In the genomic region with DNA sequence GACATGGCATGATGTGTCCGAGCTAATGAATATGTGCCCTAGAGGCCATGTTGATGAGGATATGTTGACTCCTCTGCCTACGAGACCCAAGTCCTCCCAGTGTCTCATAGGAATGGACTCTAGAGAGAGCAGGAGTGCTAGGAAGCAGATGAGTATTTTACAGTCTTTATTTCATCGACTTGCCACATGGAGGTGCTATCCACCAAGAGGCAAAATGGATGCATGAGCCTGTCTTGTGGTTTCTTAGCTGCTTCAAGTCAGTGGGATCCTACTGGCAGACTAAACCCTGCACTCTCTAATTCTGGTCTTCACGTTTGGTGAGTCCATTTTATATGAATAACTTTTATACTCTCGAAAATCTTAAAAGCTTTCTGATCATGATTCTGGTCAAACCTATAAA, we compare ENCODE assay signal across 17 mouse cellular contexts.
DNase-seq lines count a peak whose midpoint lies in the region; ATAC-seq and TF ChIP-seq lines count a peak whose summit lies in the region.
"Had no signal": no experiment of that assay in that cellular context is flagged by ENCODE, and none has a peak within 500 bp of the region (broad histone marks: within the 10 kb centered on the region; RNA-seq: fewer than 3 reads in every experiment).

No protein-coding gene starts in this region.

- no peak for TF ChIP-seq EP300 in liver, postnatal 0 days (IDR thresholded peaks at IDR 0.05; ENCODE audit: low read depth)
- no peak for TF ChIP-seq EP300 in MEL (IDR thresholded peaks at IDR 0.05; ENCODE audit: low read depth in 1 of 2, low read length in 2 of 2)

- H3K36me3 ChIP-seq in liver, postnatal 0 days (replicated peaks; ENCODE audit: insufficient read depth, low read length) = no peaks in the 10 kb centered on the region
- H3K36me3 ChIP-seq in liver, embryonic 12.5 days = no peaks in the 10 kb centered on the region
- H3K36me3 ChIP-seq in MEL (ENCODE audit: control insufficient read depth in 1 of 2, insufficient read depth in 2 of 2, low read length in 2 of 2) = no peaks in the 10 kb centered on the region
- H3K36me3 ChIP-seq in midbrain, embryonic 15.5 days (replicated peaks) = no peaks in the 10 kb centered on the region
- H3K36me3 ChIP-seq: embryonic facial prominence, embryonic 10.5 days; hindbrain, embryonic 15.5 days; liver, embryonic 13.5 days had no signal

- no peaks in the 10 kb centered on the region for H3K27me3 ChIP-seq in liver, postnatal 0 days (ENCODE audit: insufficient read depth, low read length)
- no peaks in the 10 kb centered on the region for H3K27me3 ChIP-seq in liver, embryonic 12.5 days (replicated peaks)
- H3K27me3 ChIP-seq in MEL (ENCODE audit: control insufficient read depth in 1 of 2, insufficient read depth in 2 of 2, low read length in 2 of 2) = peaks cover 2 to 4% of the 10 kb centered on the region in 2 experiments
- H3K27me3 ChIP-seq in midbrain, embryonic 15.5 days (replicated peaks) = no peaks in the 10 kb centered on the region
- H3K27me3 ChIP-seq: forebrain, embryonic 13.5 days; hindbrain, embryonic 15.5 days; liver, embryonic 13.5 days had no signal

- peak; percentile 16; the same call in 1 of the 2 replicates for TF ChIP-seq CTCF in liver, postnatal 0 days (IDR thresholded peaks at IDR 0.05; ENCODE audit: low read depth)
- TF ChIP-seq CTCF in MEL (IDR thresholded peaks at IDR 0.05 in 2 of 3, conservative IDR thresholded peaks at IDR 0.05 in 1 of 3; ENCODE audit: control insufficient read depth in 1 of 3, insufficient read depth in 1 of 3, low read depth in 2 of 3, low read length in 3 of 3, poor library complexity in 1 of 3, severe bottlenecking in 1 of 3) = peak in 2 of 3 experiments; percentile 19 to 40; a peak in 3 of 6 replicates

- H3K4me1 ChIP-seq in liver, postnatal 0 days (ENCODE audit: insufficient read depth) = no peaks in the 10 kb centered on the region
- H3K4me1 ChIP-seq in liver, embryonic 12.5 days = no peaks in the 10 kb centered on the region
- H3K4me1 ChIP-seq in MEL (ENCODE audit: control insufficient read depth in 1 of 2, insufficient read depth in 2 of 2, low read length in 2 of 2) = no peaks in the 10 kb centered on the region
- H3K4me1 ChIP-seq in midbrain, embryonic 15.5 days = no peaks in the 10 kb centered on the region
- H3K4me1 ChIP-seq: embryonic facial prominence, embryonic 10.5 days; forebrain, embryonic 13.5 days; hindbrain, embryonic 15.5 days; liver, embryonic 13.5 days had no signal

- WGBS in liver, postnatal 0 days (ENCODE audit: insufficient replicate concordance) = 63% methylated on average over 5 of the region's 5 CpGs
- 54% methylated on average over 5 of the region's 5 CpGs for WGBS in liver, embryonic 12.5 days (ENCODE audit: insufficient replicate concordance)
- 80% methylated on average over 5 of the region's 5 CpGs for WGBS in midbrain, embryonic 15.5 days

- ATAC-seq in liver, postnatal 0 days = no peak
- ATAC-seq in liver, embryonic 12.5 days = no peak
- no peak for ATAC-seq in midbrain, embryonic 15.5 days (replicated peaks)
- ATAC-seq: forebrain, embryonic 13.5 days had no signal

- no peak for TF ChIP-seq POLR2A in MEL (IDR thresholded peaks at IDR 0.05; ENCODE audit: control insufficient read depth in 1 of 2, insufficient read depth in 1 of 2, low read depth in 1 of 2, low read length in 2 of 2, poor library complexity in 1 of 2)

- H3K4me3 ChIP-seq in liver, postnatal 0 days (ENCODE audit: low read depth, low read length) = no peak overlapping the region
- no peak overlapping the region for H3K4me3 ChIP-seq in liver, embryonic 12.5 days
- H3K4me3 ChIP-seq in MEL (ENCODE audit: control insufficient read depth in 1 of 2, insufficient read depth in 1 of 2, low read depth in 2 of 2, low read length in 2 of 2) = no peak overlapping the region
- H3K4me3 ChIP-seq in midbrain, embryonic 15.5 days = no peak overlapping the region
- H3K4me3 ChIP-seq: embryonic facial prominence, embryonic 10.5 days; forebrain, embryonic 13.5 days; hindbrain, embryonic 15.5 days; liver, embryonic 13.5 days had no signal

- peak; percentile 45 for TF ChIP-seq RAD21 in MEL (IDR thresholded peaks at IDR 0.05; ENCODE audit: low read depth, low read length)

- no peak overlapping the region for H3K27ac ChIP-seq in liver, postnatal 0 days (ENCODE audit: low read depth)
- no peak overlapping the region for H3K27ac ChIP-seq in liver, embryonic 12.5 days
- no peak overlapping the region for H3K27ac ChIP-seq in MEL (ENCODE audit: control insufficient read depth, low read depth, low read length)
- no peak overlapping the region for H3K27ac ChIP-seq in midbrain, embryonic 15.5 days
- H3K27ac ChIP-seq: embryonic facial prominence, embryonic 10.5 days; forebrain, embryonic 13.5 days; hindbrain, embryonic 15.5 days; liver, embryonic 13.5 days had no signal

- H3K79me2 ChIP-seq in MEL (ENCODE audit: control insufficient read depth, insufficient read depth, low read length, poor library complexity) = no peaks in the 10 kb centered on the region

- no peak overlapping the region for H3K4me2 ChIP-seq in liver, postnatal 0 days (ENCODE audit: low read depth, low read length)
- no peak overlapping the region for H3K4me2 ChIP-seq in liver, embryonic 12.5 days
- no peak overlapping the region for H3K4me2 ChIP-seq in midbrain, embryonic 15.5 days
- H3K4me2 ChIP-seq: forebrain, embryonic 13.5 days; heart, embryonic 11.5 days; hindbrain, embryonic 15.5 days; liver, embryonic 13.5 days had no signal

- no peak overlapping the region for H3K9ac ChIP-seq in liver, postnatal 0 days (replicated peaks)
- H3K9ac ChIP-seq in liver, embryonic 12.5 days = no peak overlapping the region
- H3K9ac ChIP-seq in MEL (ENCODE audit: control insufficient read depth, low read depth, low read length, poor library complexity, severe bottlenecking) = no peak overlapping the region
- no peak overlapping the region for H3K9ac ChIP-seq in midbrain, embryonic 15.5 days
- H3K9ac ChIP-seq: forebrain, embryonic 13.5 days; hindbrain, embryonic 15.5 days; liver, embryonic 13.5 days had no signal

- no peak for DNase-seq in liver, postnatal 0 days
- DNase-seq in MEL (ENCODE audit: low read depth, low spot score) = peak; percentile 33
- DNase-seq in naive thymus-derived CD4-positive, alpha-beta T cell, adult 2 months (ENCODE audit: low read depth) = peak; percentile 30
- peak; percentile 29 to 35 for DNase-seq in thymus, postnatal 36 days
- DNase-seq in cerebellum, adult 9-11 months = no peak
- no peak for DNase-seq in right cerebral cortex, postnatal 4 days
- DNase-seq: adrenal gland, adult 2 months; cerebellum, postnatal 36 days; kidney, adult 18-20 months; liver, embryonic 13.5 days; lung, postnatal 10 days had no signal

- H3K9me3 ChIP-seq in liver, postnatal 0 days (ENCODE audit: low read length) = no peaks in the 10 kb centered on the region
- no peaks in the 10 kb centered on the region for H3K9me3 ChIP-seq in liver, embryonic 12.5 days (replicated peaks)
- no peaks in the 10 kb centered on the region for H3K9me3 ChIP-seq in MEL (replicated peaks; ENCODE audit: insufficient read depth, low read length)
- no peaks in the 10 kb centered on the region for H3K9me3 ChIP-seq in midbrain, embryonic 15.5 days
- H3K9me3 ChIP-seq: embryonic facial prominence, embryonic 10.5 days; forebrain, embryonic 13.5 days; hindbrain, embryonic 15.5 days; liver, embryonic 13.5 days had no signal

TF ChIP-seq in MEL, 35 proteins besides CTCF, POLR2A, EP300 and RAD21:
- TF ChIP-seq UBTF (IDR thresholded peaks at IDR 0.05; ENCODE audit: borderline replicate concordance, insufficient read depth, low read depth, low read length) = no peak
- TF ChIP-seq SMC3 (IDR thresholded peaks at IDR 0.05; ENCODE audit: low read depth, low read length) = peak; percentile 35

Comparison
In these comparisons a context has a peak if more than half of its experiments do, and no peak if none do; other contexts are left out.
1. DNase-seq: peak in MEL (single experiment), naive thymus-derived CD4-positive, alpha-beta T cell, adult 2 months (single experiment) and thymus, postnatal 36 days (2 of 2); none in liver, postnatal 0 days (single experiment), cerebellum, adult 9-11 months (single experiment) and right cerebral cortex, postnatal 4 days (single experiment).